Mouse (Mus musculus) embryonic fibroblast, embryonic 13.5 days (primary cell): ENCODE measurements around the gene Rnf150.

ENCODE experiments used
- CTCF ChIP-seq: IDR thresholded peaks from 2 replicates; pipeline ENCODE4 v1.5.1; 2011; ENCODE audit warnings: mild to moderate bottlenecking, control low read depth, low read length, moderate library complexity, borderline replicate concordance; ENCODE audit not compliant: insufficient read depth
- POLR2A ChIP-seq: IDR thresholded peaks from 2 replicates; pipeline ENCODE4 v1.6.1; 2011; ENCODE audit warnings: low read depth, mild to moderate bottlenecking, control low read depth, low read length, moderate library complexity

GRCm38 (mm10) chr8:83049171-83049601 lies 186.0 kb downstream of the Rnf150 start:
- no peak for TF ChIP-seq CTCF
- no peak for TF ChIP-seq POLR2A
